Mouse (Mus musculus): ENCODE data around the gene Car9.

DNA sequence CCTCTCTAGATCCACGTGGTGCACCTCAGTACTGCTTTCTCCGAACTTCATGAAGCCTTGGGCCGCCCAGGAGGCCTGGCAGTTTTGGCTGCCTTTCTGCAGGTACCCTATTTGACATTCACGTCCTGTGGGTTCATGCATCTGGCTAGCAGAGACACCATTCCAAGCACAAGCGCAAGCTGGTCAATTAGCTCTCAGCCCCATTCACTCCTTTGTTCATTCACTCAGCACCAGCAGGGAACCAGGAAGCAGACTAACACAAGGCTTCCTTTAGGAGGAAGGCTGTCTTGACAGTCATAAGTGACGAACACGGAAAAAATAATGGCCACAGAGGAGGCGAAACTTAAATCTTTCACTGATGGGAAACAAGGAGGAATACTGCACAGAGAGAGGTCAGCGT is 2.3 kb downstream of the Car9 start:
- TF ChIP-seq POLR2A (IDR thresholded peaks at IDR 0.05; ENCODE audit: control insufficient read depth, extremely low read depth, insufficient read depth, low read length, poor library complexity) (no peak), CTCF (IDR thresholded peaks at IDR 0.05; ENCODE audit: borderline replicate concordance, control insufficient read depth, extremely low read depth, insufficient read depth, low read length, poor library complexity) (no peak)

Data from thymus, adult 2 months (tissue).